Mouse (Mus musculus) hindbrain, embryonic 16.5 days (tissue): ENCODE measurements at regions not wholly inside any gene's neighbourhood (a gene's known extent, or its start where the extent isn't known, plus 50 kb on each side); places are given as distances from the start of the nearest gene placed in this dataset.

ENCODE experiments used
- ATAC-seq: fragments of 200-750 bp; cut with Nextera tagmentation; 2 replicates; pipeline ENCODE4 v1.8.0; 2017; ENCODE audit warnings: moderate TSS enrichment, moderate library complexity
- H3K27ac ChIP-seq: fragments of 300-500 bp; sonication (generic); 2 replicates; pipeline ENCODE4 v1.5.1; 2014; ENCODE audit warnings: low read depth, mild to moderate bottlenecking, control low read depth, low read length, moderate library complexity
- H3K27me3 ChIP-seq: fragments of 300-500 bp; sonication (generic); replicated peaks from 2 replicates; pipeline ENCODE4 v1.6.1; 2014; ENCODE audit warnings: low read length; ENCODE audit not compliant: control insufficient read depth, insufficient read depth
- H3K36me3 ChIP-seq: fragments of 300-500 bp; sonication (generic); 2 replicates; pipeline ENCODE4 v1.6.1; 2014; ENCODE audit warnings: mild to moderate bottlenecking, low read length, moderate library complexity, mixed read lengths; ENCODE audit not compliant: control insufficient read depth, insufficient read depth
- H3K4me1 ChIP-seq: fragments of 300-500 bp; sonication (generic); 2 replicates; pipeline ENCODE4 v1.6.1; 2014; ENCODE audit warnings: low read depth, low read length; ENCODE audit not compliant: control insufficient read depth, insufficient read depth
- H3K4me2 ChIP-seq: fragments of 300-500 bp; sonication (generic); 2 replicates; pipeline ENCODE4 v1.6.1; 2014; ENCODE audit warnings: mild to moderate bottlenecking, low read length, control low read depth, moderate library complexity
- H3K4me3 ChIP-seq: fragments of 300-500 bp; sonication (generic); 2 replicates; pipeline ENCODE4 v1.5.1; 2014; ENCODE audit warnings: mild to moderate bottlenecking, low read length, control low read depth, moderate library complexity
- H3K9ac ChIP-seq: fragments of 300-500 bp; sonication (generic); 2 replicates; pipeline ENCODE4 v1.6.1; 2014; ENCODE audit warnings: low read depth, mild to moderate bottlenecking, control low read depth, low read length, moderate library complexity
- H3K9me3 ChIP-seq: fragments of 300-500 bp; sonication (generic); 2 replicates; pipeline ENCODE4 v1.6.1; 2014; ENCODE audit warnings: mild to moderate bottlenecking, low read length, moderate library complexity; ENCODE audit not compliant: control insufficient read depth
- WGBS: fragments of 180-500 bp; shearing (Covaris S2); extraction: QIAGEN DNeasy Blood & Tissue Kit; methylation state at CpG from one replicate; pipeline ENCODE4 v1.1.7; 2014; 5-methylcytosine and 5-hydroxymethylcytosine counted together

DNA sequence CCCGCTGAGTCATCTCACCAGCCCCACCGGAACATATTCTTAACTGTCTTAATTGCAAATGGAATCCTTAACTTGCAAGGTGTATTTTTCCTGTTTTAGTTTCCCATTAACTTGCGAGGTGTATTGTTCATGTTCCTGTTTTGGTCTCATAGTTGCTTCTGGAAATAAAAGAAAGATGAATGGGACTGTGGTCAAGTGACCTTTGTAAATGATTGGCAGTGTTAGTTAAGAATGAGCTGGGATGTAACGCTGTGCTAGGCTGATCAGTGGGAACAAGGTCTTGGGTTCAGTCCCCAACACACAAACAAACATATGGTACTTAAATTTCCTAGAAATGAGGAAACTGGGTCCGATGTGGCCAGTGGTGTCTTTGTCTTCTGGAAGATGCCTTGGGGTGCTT is 100.8 kb downstream of the Zfp706 start:
- Histone ChIP-seq H3K4me1 (peaks cover 5% of the 10 kb centered on the region), H3K27ac (no peak overlapping the region), H3K4me3 (no peak overlapping the region), H3K36me3 (no peaks in the 10 kb centered on the region), H3K9ac (no peak overlapping the region), H3K9me3 (no peaks in the 10 kb centered on the region), H3K4me2 (no peak overlapping the region), H3K27me3 (no peaks in the 10 kb centered on the region)
- WGBS: 85% methylated on average over 5 of the region's 5 CpGs
- no peak for ATAC-seq

DNA sequence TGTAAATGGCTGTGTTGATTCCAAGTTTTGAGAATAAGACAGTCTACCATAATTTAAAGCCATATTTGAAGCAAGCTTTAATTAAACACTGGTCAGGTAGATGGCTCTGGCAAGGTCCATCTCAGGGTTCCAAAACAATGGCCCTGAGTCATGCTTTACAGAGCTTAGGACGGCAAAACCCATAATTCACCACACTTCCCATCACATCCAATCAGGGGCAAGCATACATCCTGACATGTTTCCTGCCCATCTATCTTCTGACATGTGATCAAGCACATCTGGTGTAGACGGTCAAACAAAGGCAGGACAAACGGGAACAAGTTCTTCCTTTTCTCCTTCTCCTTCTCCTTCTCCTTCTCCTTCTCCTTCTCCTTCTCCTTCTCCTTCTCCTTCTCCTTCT is 101.5 kb downstream of the Zfp706 start:
- H3K9me3 ChIP-seq: no peaks in the 10 kb centered on the region
- peaks cover 12% of the 10 kb centered on the region for H3K4me1 ChIP-seq
- H3K9ac ChIP-seq: no peak overlapping the region
- H3K27me3 ChIP-seq: no peaks in the 10 kb centered on the region
- no peak overlapping the region for H3K4me3 ChIP-seq
- no peak for ATAC-seq
- H3K36me3 ChIP-seq: no peaks in the 10 kb centered on the region
- no peak overlapping the region for H3K27ac ChIP-seq
- 61% methylated on average over 3 of the region's 3 CpGs for WGBS
- H3K4me2 ChIP-seq: no peak overlapping the region

DNA sequence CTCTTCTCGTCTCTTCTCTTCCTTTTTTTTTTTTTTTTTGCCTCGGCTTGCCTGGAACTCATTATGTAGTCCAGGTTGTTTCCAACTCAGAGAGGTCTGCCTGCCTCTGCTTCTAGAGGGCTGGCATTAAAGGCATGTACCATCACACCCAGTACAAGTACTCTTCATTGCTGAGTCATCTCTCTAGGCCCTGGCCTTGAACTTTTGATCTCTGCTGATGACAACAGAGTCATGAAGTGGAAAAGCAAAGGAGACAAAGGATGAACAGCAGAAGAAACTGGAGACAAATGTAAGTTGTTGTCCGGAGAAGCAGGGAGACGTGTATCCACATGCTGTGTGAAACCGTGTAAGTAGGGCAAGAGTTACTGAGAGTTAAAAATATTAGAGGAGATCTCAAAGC is 103.7 kb downstream of the Zfp706 start:
- Histone ChIP-seq H3K27ac (no peak overlapping the region), H3K9me3 (no peaks in the 10 kb centered on the region), H3K4me1 (peaks cover 12% of the 10 kb centered on the region), H3K9ac (no peak overlapping the region), H3K27me3 (no peaks in the 10 kb centered on the region), H3K4me3 (no peak overlapping the region), H3K36me3 (no peaks in the 10 kb centered on the region), H3K4me2 (no peak overlapping the region)
- no peak for ATAC-seq
- 83% methylated on average over 5 of the region's 5 CpGs for WGBS

DNA sequence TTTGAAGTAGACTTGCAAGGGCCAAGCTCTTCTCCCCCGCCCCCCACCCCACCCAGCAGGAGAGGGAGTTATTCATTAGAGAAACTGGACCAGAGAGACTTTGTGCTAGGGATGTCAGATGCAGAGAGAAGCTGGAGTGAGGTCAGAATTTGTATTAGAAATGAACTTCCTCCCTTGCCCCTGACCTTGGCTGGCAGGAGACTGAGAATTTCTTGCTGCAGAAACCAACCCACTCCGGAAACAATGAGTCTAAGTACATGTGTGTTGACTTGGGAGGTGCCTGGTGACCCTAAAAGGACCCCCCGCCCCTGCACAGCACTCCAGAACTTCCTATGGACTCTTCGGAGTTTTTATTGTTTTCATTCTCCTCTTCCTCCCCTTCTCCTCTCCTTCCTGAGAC is 104.3 kb downstream of the Zfp706 start:
- no peak for ATAC-seq
- Histone ChIP-seq H3K9me3 (no peaks in the 10 kb centered on the region), H3K4me3 (no peak overlapping the region), H3K36me3 (no peaks in the 10 kb centered on the region), H3K27me3 (no peaks in the 10 kb centered on the region), H3K9ac (no peak overlapping the region), H3K4me1 (peaks cover 12% of the 10 kb centered on the region), H3K4me2 (no peak overlapping the region), H3K27ac (no peak overlapping the region)
- 48% methylated on average over 4 of the region's 4 CpGs for WGBS

DNA sequence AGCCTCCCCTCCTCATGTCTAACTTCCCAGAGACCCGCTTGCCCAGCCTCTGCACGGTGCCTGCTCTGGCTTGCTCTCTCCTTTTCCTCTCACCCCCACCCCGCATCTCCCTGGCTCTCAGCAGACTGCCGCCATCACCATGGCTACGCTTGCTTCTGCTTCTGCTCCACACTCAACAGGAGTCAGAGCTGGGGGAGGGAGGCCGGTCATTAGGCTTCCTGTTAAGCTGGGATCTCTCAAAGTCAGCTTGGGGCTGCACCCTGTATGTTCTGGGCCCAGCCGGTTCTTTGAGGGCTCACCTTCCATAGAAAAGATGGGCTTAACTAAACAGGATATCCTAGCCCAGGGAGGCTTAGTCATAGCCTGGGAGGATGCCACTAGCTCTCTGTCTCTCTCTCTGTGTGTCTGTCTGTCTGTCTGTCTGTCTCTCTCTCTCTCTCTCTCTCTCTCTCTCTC is 105.7 kb downstream of the Zfp706 start:
- WGBS: 4% methylated on average over 7 of the region's 7 CpGs
- no peaks in the 10 kb centered on the region for H3K27me3 ChIP-seq
- H3K4me2 ChIP-seq: peak overlapping the region; percentile 25; the same call in 1 of the 2 replicates
- H3K27ac ChIP-seq: peak overlapping the region; percentile 31
- no peaks in the 10 kb centered on the region for H3K36me3 ChIP-seq
- no peak overlapping the region for H3K4me3 ChIP-seq
- peak overlapping the region; percentile 49 for H3K9ac ChIP-seq
- H3K4me1 ChIP-seq: peaks cover 12% of the 10 kb centered on the region
- H3K9me3 ChIP-seq: no peaks in the 10 kb centered on the region
- peak; percentile 96 for ATAC-seq

DNA sequence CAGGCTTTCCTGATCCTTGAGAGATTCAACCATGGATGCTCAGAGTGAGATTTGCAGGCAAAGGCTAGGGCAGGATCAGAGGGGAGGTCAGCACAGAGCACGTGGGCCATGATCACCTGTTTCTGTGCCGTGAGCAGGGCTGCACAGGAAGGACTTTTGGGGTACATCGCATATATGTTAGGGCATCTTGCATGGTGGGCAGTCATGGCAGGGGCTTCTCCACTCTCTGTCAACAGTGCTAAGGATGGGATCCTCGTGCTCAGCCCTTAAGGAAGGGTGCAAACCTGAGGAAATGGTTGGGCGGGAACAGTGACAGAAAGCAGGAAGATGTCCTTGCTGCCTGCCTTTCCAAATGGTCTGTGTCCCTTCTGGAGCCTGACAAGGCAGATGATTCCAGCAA is 106.2 kb downstream of the Zfp706 start:
- H3K27ac ChIP-seq: no peak overlapping the region; the same call in 1 of the 2 replicates
- H3K36me3 ChIP-seq: no peaks in the 10 kb centered on the region
- peak overlapping the region; percentile 25; the same call in 1 of the 2 replicates for H3K4me2 ChIP-seq
- no peaks in the 10 kb centered on the region for H3K27me3 ChIP-seq
- peak overlapping the region; percentile 49 for H3K9ac ChIP-seq
- H3K4me1 ChIP-seq: peaks cover 12% of the 10 kb centered on the region
- no peaks in the 10 kb centered on the region for H3K9me3 ChIP-seq
- H3K4me3 ChIP-seq: no peak overlapping the region
- peak; percentile 43 for ATAC-seq
- WGBS: 67% methylated on average over 5 of the region's 5 CpGs

DNA sequence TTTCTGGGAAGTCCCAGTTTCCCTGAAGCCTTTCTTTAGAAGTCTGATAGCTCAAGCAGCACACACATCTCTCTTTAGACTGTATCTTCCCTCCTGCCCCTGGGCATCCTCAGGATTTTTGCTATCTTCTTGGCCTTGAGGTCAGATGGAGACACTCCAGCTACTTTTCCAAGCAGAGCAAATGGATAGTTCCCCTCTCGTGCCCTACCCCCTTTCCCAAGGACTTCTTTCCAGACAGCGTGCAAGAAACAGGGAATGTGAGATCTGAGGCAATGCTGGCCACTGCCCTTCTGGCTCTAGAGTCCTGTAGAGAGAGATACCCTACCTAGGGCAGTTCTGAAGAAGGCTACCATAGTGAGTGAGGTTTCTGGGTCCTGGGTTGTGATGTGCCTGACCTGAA is 106.6 kb downstream of the Zfp706 start:
- no peak for ATAC-seq
- no peak overlapping the region for H3K27ac ChIP-seq
- H3K36me3 ChIP-seq: no peaks in the 10 kb centered on the region
- WGBS: 68% methylated on average over 2 of the region's 2 CpGs
- H3K4me1 ChIP-seq: peaks cover 12% of the 10 kb centered on the region
- H3K9ac ChIP-seq: no peak overlapping the region
- no peaks in the 10 kb centered on the region for H3K9me3 ChIP-seq
- no peak overlapping the region for H3K4me3 ChIP-seq
- no peak overlapping the region for H3K4me2 ChIP-seq
- H3K27me3 ChIP-seq: no peaks in the 10 kb centered on the region

DNA sequence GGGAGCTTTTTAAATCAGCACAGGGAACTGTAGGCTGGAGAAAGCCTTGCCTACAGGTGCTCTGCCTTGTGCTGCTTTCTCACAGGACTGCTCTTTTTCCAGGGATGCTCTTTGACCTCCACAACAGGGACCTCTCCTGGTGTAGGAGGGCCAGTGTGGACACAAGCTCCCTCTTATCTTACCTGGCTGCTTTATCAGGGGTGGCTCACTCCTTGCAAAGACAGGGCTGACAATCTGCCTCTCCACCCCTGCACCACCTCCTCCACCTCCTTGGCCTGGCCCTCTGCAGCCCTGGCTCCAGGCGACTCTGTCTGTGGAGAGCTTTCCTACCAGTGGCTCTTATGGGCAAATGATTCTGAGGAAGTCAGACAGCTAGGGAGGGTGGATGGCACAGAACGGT is 107.7 kb downstream of the Zfp706 start:
- Histone ChIP-seq H3K9me3 (no peaks in the 10 kb centered on the region), H3K36me3 (no peaks in the 10 kb centered on the region), H3K9ac (no peak overlapping the region), H3K27me3 (no peaks in the 10 kb centered on the region), H3K4me1 (peaks cover 12% of the 10 kb centered on the region), H3K27ac (no peak overlapping the region), H3K4me2 (no peak overlapping the region), H3K4me3 (no peak overlapping the region)
- no peak for ATAC-seq
- WGBS: 60% methylated on average over 2 of the region's 2 CpGs

DNA sequence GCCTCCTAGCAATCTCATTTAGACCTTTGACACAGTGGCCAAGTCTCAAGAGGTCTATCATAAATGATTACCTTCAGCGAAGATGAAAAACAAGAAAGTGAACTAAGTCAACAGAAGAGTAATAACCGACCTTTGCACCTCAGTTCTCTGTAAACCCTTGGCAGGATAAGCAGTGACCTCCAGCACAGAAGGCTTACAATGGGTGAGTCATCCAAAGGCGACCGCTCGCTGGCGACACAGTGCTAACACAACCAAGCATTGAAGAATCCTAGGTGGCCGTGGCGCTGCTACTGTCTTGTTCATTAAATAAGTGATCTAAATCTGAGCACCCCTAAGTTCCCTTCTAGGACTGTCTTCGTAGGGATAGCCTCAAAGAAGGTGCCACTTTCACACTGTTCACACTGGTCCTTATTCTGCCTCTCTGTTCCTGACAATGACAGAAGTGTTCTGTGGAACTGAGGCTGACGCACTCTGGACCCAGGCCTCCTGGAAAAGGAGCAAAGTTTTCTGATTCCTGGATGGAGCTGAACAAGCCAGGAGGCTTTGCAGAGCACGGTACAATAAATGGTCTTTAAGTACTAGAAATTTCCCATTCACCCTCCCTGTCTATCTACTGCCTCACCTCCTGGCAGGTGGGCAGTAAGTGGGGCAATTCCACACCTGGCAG is 108.6 kb downstream of the Zfp706 start:
- Histone ChIP-seq H3K4me1 (peaks cover 12% of the 10 kb centered on the region), H3K36me3 (no peaks in the 10 kb centered on the region), H3K27me3 (no peaks in the 10 kb centered on the region), H3K27ac (no peak overlapping the region), H3K4me2 (no peak overlapping the region), H3K9ac (no peak overlapping the region), H3K4me3 (no peak overlapping the region), H3K9me3 (no peaks in the 10 kb centered on the region)
- WGBS: 90% methylated on average over 11 of the region's 11 CpGs
- no peak for ATAC-seq
